Mouse (Mus musculus): ENCODE data around the gene Zfp638.

DNA sequence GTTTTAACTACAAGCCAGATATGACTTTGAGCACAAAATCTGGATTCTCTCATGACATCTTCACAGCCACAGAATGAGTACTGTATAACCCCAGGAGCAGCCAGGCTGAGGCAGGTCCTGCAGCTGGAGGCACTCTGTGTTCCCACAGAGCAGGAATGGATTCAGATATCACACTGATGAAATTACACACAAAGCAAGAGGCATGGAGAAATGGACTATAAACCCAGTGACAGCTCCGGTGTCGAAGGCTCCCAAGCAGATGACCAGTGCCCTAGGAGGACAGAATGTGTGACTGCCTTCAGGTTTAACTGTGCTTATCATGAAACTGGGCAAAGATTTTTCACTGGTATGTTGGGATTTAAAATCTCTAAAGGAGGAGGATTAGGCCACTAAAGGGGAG lies 20.8 kb upstream of the Zfp638 start:
- TF ChIP-seq CTCF (conservative IDR thresholded peaks at IDR 0.05; ENCODE audit: low read length): no peak
- no peak for TF ChIP-seq NANOG (IDR thresholded peaks at IDR 0.05; ENCODE audit: borderline replicate concordance, low read length)

Data from E14TG2a.4 (cell line).